Mouse (Mus musculus) neural tube, embryonic 11.5 days (tissue): ENCODE measurements around the gene Lrrc57. TPM values are rescaled to one million over a fixed set of nuclear protein-coding genes. Genes with fewer than 3 reads are reported as not detected.

Experiments
- ATAC-seq: fragments of 200-750 bp; cut with Nextera tagmentation; 2 replicates; pipeline ENCODE4 v1.8.0; 2017; ENCODE audit warnings: moderate number of reproducible peaks, mild to moderate bottlenecking, moderate TSS enrichment, moderate library complexity; ENCODE audit not compliant: insufficient read depth, low FRiP score, low TSS enrichment
- DNase-seq: peaks from one replicate; pipeline ENCODE4 v3.0.0-alpha.2; 2015; ENCODE audit warnings: low spot score
- H3K27ac ChIP-seq: fragments of 300-500 bp; sonication (generic); 2 replicates; pipeline ENCODE4 v1.5.1; 2014; ENCODE audit warnings: low read depth, mild to moderate bottlenecking, low read length
- H3K27me3 ChIP-seq: fragments of 300-500 bp; sonication (generic); 2 replicates; pipeline ENCODE4 v1.6.1; 2014; ENCODE audit warnings: mild to moderate bottlenecking, low read length, mixed read lengths; ENCODE audit not compliant: control insufficient read depth, insufficient read depth
- H3K36me3 ChIP-seq: fragments of 300-500 bp; sonication (generic); 2 replicates; pipeline ENCODE4 v1.6.1; 2014; ENCODE audit warnings: mild to moderate bottlenecking, low read length, moderate library complexity, mixed read lengths; ENCODE audit not compliant: control insufficient read depth, insufficient read depth
- H3K4me1 ChIP-seq: fragments of 300-500 bp; sonication (generic); 2 replicates; pipeline ENCODE4 v1.6.1; 2014; ENCODE audit warnings: low read length, mixed read lengths; ENCODE audit not compliant: control insufficient read depth, insufficient read depth
- H3K4me2 ChIP-seq: fragments of 300-500 bp; sonication (generic); 2 replicates; pipeline ENCODE4 v1.6.1; 2014; ENCODE audit warnings: low read depth, mild to moderate bottlenecking, moderate library complexity
- H3K4me3 ChIP-seq: fragments of 300-500 bp; sonication (generic); 2 replicates; pipeline ENCODE4 v1.5.1; 2014; ENCODE audit warnings: low read depth, low read length
- H3K9ac ChIP-seq: fragments of 300-500 bp; sonication (generic); 2 replicates; pipeline ENCODE4 v1.6.1; 2014; ENCODE audit warnings: mild to moderate bottlenecking, low read length
- H3K9me3 ChIP-seq: fragments of 300-500 bp; sonication (generic); 2 replicates; pipeline ENCODE4 v1.6.1; 2016; ENCODE audit warnings: low read length; ENCODE audit not compliant: control insufficient read depth
- WGBS: fragments of 180-500 bp; shearing (Covaris S2); extraction: QIAGEN DNeasy Blood & Tissue Kit; methylation state at CpG from one replicate; pipeline ENCODE4 v1.1.7; 2014; 5-methylcytosine and 5-hydroxymethylcytosine counted together
- polyA plus RNA-seq: library from polyadenylated mRNA; unstranded; fragments of >200 nt; fragmentation: Nextera tagmentation; extraction: Ambion mirVana; gene quantifications from 2 replicates; pipeline ENCODE4 v1.2.1, GENCODE M21; 2014

Lrrc57 gene
- polyA plus RNA-seq, 1 experiment from 2014 or later, result 33.8 TPM

- Histone ChIP-seq H3K4me3 (no peak overlapping the region), H3K36me3 (peaks cover 2% of the 10 kb centered on the region; the same call in 1 of the 2 replicates), H3K4me2 (no peak overlapping the region), H3K27ac (no peak overlapping the region), H3K9me3 (no peaks in the 10 kb centered on the region), H3K9ac (no peak overlapping the region), H3K27me3 (no peaks in the 10 kb centered on the region), H3K4me1 (no peaks in the 10 kb centered on the region)
- DNase-seq (no peak), ATAC-seq (no peak)
These were observed 13.6 kb upstream of the Lrrc57 start for GRCm38 (mm10) chr2:120622920-120623319.

GRCm38 (mm10) chr2:120619538-120619937 lies 10.2 kb upstream of the Lrrc57 start:
- H3K4me3 ChIP-seq, result no peak overlapping the region
- ATAC-seq (no peak), DNase-seq (no peak)
- H3K9me3 ChIP-seq, result no peaks in the 10 kb centered on the region
- H3K4me2 ChIP-seq, result no peak overlapping the region
- no peaks in the 10 kb centered on the region for H3K4me1 ChIP-seq
- 92% methylated on average over 1 of the region's 1 CpGs for WGBS
- no peak overlapping the region for H3K9ac ChIP-seq
- H3K27ac ChIP-seq, result no peak overlapping the region
- no peaks in the 10 kb centered on the region for H3K27me3 ChIP-seq
- peaks cover 4% of the 10 kb centered on the region; the same call in 1 of the 2 replicates for H3K36me3 ChIP-seq

GRCm38 (mm10) chr2:120616279-120617163 lies 7.2 kb upstream of the Lrrc57 start:
- H3K4me1 ChIP-seq, result no peaks in the 10 kb centered on the region
- H3K9me3 ChIP-seq, result no peaks in the 10 kb centered on the region
- WGBS, result 93% methylated on average over 5 of the region's 5 CpGs
- no peak for ATAC-seq
- no peak overlapping the region for H3K27ac ChIP-seq
- no peak for DNase-seq
- peaks cover 4% of the 10 kb centered on the region; the same call in 1 of the 2 replicates for H3K36me3 ChIP-seq
- H3K27me3 ChIP-seq, result no peaks in the 10 kb centered on the region
- no peak overlapping the region for H3K4me2 ChIP-seq
- H3K4me3 ChIP-seq, result no peak overlapping the region
- no peak overlapping the region for H3K9ac ChIP-seq

DNA sequence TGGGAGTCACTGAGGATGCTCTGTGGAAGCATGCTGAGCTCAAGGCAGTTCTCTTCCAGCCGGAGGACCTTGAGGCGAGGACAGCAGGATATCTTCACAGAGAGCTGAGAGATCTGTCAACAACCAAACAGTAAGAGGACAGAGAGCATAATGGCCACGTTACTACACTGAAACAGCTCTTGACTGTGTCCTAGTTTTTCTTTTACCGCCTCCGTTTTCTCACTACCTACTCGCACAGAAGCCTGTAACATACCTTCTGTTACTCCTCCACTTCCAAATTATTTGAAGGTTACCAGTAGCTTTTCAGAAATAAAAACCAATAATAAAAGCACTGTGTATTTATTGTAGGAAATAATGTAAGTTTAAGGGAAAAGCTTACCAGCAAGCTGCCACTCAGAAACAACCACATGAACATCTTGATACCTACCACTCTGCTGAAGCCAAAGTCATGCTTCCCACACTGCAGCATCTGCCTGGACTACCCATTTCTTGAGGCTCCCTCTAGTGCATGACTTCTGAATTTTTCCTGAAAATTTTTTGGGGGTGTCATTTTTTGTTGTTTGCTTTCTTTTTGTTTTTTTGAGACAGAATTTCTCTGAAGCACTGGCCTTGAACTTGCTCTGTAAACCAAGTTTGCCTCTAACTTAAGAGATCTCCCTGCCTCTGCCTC lies 3.2 kb downstream of the Lrrc57 start:
- Histone ChIP-seq H3K4me1 (peaks cover 10% of the 10 kb centered on the region), H3K36me3 (no peaks in the 10 kb centered on the region), H3K27ac (no peak overlapping the region), H3K4me2 (no peak overlapping the region), H3K27me3 (no peaks in the 10 kb centered on the region), H3K9me3 (no peaks in the 10 kb centered on the region), H3K4me3 (no peak overlapping the region), H3K9ac (no peak overlapping the region)
- DNase-seq (no peak), ATAC-seq (no peak)
- WGBS, result 85% methylated on average over 6 of the region's 6 CpGs

DNA sequence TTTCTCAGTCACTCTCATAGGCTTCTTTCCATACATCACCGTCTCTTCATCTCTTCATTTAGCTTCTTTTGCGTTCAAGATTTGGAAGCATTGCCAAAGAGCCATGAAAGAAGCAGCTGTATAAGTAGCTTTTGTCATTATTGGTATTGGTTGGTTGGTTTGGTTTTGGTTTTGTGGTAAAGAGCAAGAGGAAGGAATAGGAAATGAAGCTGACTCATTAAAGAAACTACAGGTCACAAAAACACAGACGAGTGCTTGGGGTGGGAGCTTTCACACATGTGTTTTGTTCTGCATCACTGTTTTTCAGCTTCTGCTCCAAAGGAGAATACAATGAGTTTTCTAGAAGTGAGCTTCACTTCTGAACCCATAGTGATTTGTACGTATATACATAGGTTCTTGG lies 9.8 kb downstream of the Lrrc57 start:
- ATAC-seq (no peak), DNase-seq (no peak)
- Histone ChIP-seq H3K9me3 (no peaks in the 10 kb centered on the region), H3K36me3 (peaks cover 11% of the 10 kb centered on the region; the same call in 1 of the 2 replicates), H3K27ac (no peak overlapping the region), H3K4me1 (no peaks in the 10 kb centered on the region), H3K4me3 (no peak overlapping the region), H3K4me2 (no peak overlapping the region), H3K9ac (no peak overlapping the region), H3K27me3 (no peaks in the 10 kb centered on the region)
- 94% methylated on average over 4 of the region's 4 CpGs for WGBS

DNA sequence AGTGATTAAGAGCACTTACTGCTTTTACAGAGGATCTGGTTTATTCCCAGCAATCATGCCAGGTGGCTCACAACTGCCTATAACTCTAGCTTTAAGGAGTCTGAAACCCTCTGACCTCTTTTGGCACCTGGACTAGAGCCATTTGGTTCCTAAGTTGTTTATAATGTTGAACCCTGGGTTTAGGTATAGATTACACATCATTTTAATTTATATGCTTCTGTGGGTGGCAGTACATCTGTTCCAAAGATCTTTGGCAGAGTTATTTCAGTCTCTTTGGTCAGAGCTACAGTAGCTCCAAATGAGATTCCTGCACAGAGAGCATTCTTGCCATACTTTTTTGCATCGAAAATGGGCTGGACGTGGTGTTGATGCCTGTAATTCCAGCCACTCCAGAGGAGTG lies 11.6 kb downstream of the Lrrc57 start:
- Histone ChIP-seq H3K4me1 (no peaks in the 10 kb centered on the region), H3K4me2 (no peak overlapping the region), H3K36me3 (peaks cover 11% of the 10 kb centered on the region; the same call in 1 of the 2 replicates), H3K27ac (no peak overlapping the region), H3K9ac (no peak overlapping the region), H3K27me3 (no peaks in the 10 kb centered on the region), H3K9me3 (no peaks in the 10 kb centered on the region), H3K4me3 (no peak overlapping the region)
- no peak for ATAC-seq
- 92% methylated on average over 2 of the region's 2 CpGs for WGBS
- no peak for DNase-seq

DNA sequence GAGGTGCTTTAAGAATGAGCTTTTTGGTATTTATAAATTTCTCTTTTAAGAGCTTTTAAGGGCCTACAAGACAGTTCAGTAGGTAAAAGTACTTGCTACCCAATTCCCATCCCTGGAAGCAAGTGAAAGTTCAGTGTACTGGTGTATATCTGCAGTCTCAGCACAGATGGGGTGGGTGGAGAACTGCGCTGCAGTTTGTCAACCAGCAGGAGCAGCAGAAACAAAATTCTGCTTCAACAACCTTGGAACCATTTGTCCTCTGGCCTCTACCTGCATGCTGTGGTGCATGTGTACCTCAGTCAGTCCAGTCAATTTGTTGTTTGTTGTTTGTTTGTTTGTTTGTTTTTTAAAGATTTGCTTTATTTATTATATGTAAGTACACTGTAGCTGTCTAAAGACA lies 17.1 kb downstream of the Lrrc57 start:
- no peak for ATAC-seq
- Histone ChIP-seq H3K27me3 (no peaks in the 10 kb centered on the region), H3K4me2 (no peak overlapping the region), H3K36me3 (peaks cover 6% of the 10 kb centered on the region), H3K27ac (no peak overlapping the region), H3K4me1 (no peaks in the 10 kb centered on the region), H3K9ac (no peak overlapping the region), H3K4me3 (no peak overlapping the region), H3K9me3 (no peaks in the 10 kb centered on the region)
- 95% methylated on average over 1 of the region's 1 CpGs for WGBS
- no peak for DNase-seq

DNA sequence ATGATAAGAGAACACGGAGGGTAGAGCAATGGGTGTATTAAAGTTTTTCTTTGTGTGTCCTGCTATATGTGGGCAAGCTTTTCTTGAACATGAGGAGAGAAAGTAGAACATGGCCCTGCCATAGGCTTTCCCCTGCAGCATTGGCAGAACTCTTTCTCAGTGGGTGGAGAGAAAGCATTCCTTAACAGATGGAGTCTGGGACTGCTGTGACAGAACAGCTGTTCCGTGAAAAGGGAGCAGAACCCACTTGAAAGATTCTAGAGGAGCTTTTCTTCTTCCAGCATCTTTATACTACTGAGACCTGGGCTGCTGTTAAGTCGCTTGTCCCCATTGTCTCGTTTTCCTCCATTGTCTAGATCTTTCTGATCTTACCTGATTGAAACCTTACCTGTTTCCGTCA lies 19.6 kb downstream of the Lrrc57 start:
- DNase-seq (no peak), ATAC-seq (no peak)
- Histone ChIP-seq H3K4me1 (no peaks in the 10 kb centered on the region), H3K27ac (no peak overlapping the region), H3K27me3 (no peaks in the 10 kb centered on the region), H3K36me3 (peaks cover 4% of the 10 kb centered on the region), H3K9me3 (no peaks in the 10 kb centered on the region), H3K9ac (no peak overlapping the region), H3K4me3 (no peak overlapping the region), H3K4me2 (no peak overlapping the region)
- 88% methylated on average over 5 of the region's 5 CpGs for WGBS

DNA sequence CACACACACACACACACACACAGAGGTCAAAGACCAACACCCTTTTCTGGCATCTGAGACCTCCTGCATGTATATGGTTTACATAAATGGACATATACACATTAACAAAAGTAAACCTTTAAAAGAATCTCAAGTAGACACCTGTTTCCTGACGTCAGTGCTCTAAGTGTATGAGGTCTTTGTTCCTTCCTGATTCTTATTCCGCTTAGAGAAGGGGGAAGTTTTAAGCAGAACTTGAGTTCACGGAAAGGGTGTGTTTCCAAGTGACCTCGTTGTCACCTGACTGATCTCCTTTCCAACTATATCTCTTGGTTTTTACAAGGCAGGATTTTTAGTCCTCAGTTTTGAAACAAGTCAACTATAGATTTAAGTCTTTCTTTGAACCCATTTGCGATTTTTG lies 31.0 kb downstream of the Lrrc57 start:
- H3K4me3 ChIP-seq, result no peak overlapping the region
- H3K9ac ChIP-seq, result no peak overlapping the region
- H3K9me3 ChIP-seq, result no peaks in the 10 kb centered on the region
- ATAC-seq (no peak), DNase-seq (no peak)
- no peak overlapping the region for H3K4me2 ChIP-seq
- H3K27ac ChIP-seq, result no peak overlapping the region
- H3K4me1 ChIP-seq, result no peaks in the 10 kb centered on the region
- H3K27me3 ChIP-seq, result no peaks in the 10 kb centered on the region
- 88% methylated on average over 5 of the region's 5 CpGs for WGBS
- H3K36me3 ChIP-seq, result no peaks in the 10 kb centered on the region
